Mouse (Mus musculus) neural tube, embryonic 15.5 days (tissue): ENCODE measurements around the gene Gm49358. TPM values are rescaled to one million over a fixed set of nuclear protein-coding genes. Genes with fewer than 3 reads are reported as not detected.

Source experiments
- ATAC-seq: fragments of 200-750 bp; cut with Nextera tagmentation; 2 replicates; pipeline ENCODE4 v1.8.0; 2017; ENCODE audit warnings: mild to moderate bottlenecking, moderate TSS enrichment, moderate library complexity; ENCODE audit not compliant: low FRiP score
- H3K27ac ChIP-seq: fragments of 300-500 bp; sonication (generic); replicated peaks from 2 replicates; pipeline ENCODE4 v1.5.1; 2015; ENCODE audit warnings: mild to moderate bottlenecking, inconsistent platforms
- H3K27me3 ChIP-seq: fragments of 300-500 bp; sonication (generic); replicated peaks from 2 replicates; pipeline ENCODE4 v1.6.1; 2015; ENCODE audit warnings: inconsistent platforms
- H3K36me3 ChIP-seq: fragments of 300-500 bp; sonication (generic); 2 replicates; pipeline ENCODE4 v1.6.1; 2015; ENCODE audit warnings: inconsistent platforms
- H3K4me1 ChIP-seq: fragments of 300-500 bp; sonication (generic); 2 replicates; pipeline ENCODE4 v1.6.1; 2015; ENCODE audit warnings: inconsistent platforms
- H3K4me2 ChIP-seq: fragments of 300-500 bp; sonication (generic); 2 replicates; pipeline ENCODE4 v1.6.1; 2015; ENCODE audit warnings: inconsistent platforms, mild to moderate bottlenecking, moderate library complexity
- H3K4me3 ChIP-seq: fragments of 300-500 bp; sonication (generic); replicated peaks from 2 replicates; pipeline ENCODE4 v1.5.1; 2015; ENCODE audit warnings: mild to moderate bottlenecking, inconsistent platforms
- H3K9ac ChIP-seq: fragments of 300-500 bp; sonication (generic); replicated peaks from 2 replicates; pipeline ENCODE4 v1.6.1; 2015; ENCODE audit warnings: mild to moderate bottlenecking, inconsistent platforms
- H3K9me3 ChIP-seq: fragments of 300-500 bp; sonication (generic); replicated peaks from 2 replicates; pipeline ENCODE4 v1.6.1; 2016; ENCODE audit warnings: inconsistent platforms
- WGBS: fragments of 180-500 bp; shearing (Covaris S2); methylation state at CpG from one replicate; pipeline ENCODE4 v1.1.7; 2015; ENCODE audit warnings: mixed read lengths; 5-methylcytosine and 5-hydroxymethylcytosine counted together
- polyA plus RNA-seq: library from polyadenylated mRNA; unstranded; fragments of >200 nt; fragmentation: Nextera tagmentation; extraction: Ambion mirVana; gene quantifications from 2 replicates; pipeline ENCODE4 v1.2.1, GENCODE M21; 2015

Gene Gm49358
- polyA plus RNA-seq, 1 experiment from 2014 or later = not detected

DNA sequence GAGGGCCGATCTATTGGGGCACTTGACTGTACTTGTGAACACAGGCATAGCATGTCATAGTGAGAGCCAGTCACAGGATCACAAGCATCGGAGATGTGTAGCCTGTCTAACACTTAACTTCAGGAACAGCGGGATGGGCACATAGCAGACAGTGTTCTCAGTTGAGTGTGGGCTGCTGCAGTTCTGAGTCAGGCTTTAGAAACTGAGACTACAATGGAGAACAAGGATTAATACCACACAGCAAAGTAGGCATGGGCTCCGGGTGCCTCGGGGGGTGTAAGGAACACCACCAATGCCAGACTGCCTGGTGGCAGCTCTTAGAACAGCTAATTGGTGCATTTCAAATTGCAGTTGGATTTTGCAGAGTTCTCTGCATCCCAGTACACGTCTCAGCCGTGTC is 57.2 kb downstream of the Gm49358 start:
- 91% methylated on average over 7 of the region's 7 CpGs for WGBS
- H3K27ac ChIP-seq = no peak overlapping the region
- no peak for ATAC-seq

DNA sequence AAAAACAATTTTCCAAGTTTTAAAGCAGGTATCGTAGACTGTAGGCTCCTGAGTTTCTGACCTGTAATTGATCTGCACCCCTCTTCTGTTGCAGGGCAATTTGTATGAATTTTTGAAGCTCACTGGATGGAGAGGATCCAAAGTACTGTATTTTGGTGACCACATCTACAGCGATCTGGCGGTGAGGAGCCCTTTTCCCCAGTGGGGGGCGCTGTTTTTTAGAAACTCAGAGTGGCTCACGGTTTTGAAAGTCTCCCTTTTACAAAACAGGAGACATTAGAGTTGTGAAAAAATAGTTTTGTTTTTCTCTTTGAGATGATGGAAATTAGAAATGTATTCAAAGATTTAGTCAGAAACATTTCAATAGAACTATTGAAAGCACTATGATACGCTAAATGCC is 60.3 kb downstream of the Gm49358 start:
- no peak for ATAC-seq
- H3K27me3 ChIP-seq = no peaks in the 10 kb centered on the region
- H3K4me1 ChIP-seq = peaks cover 11% of the 10 kb centered on the region
- H3K4me3 ChIP-seq = no peak overlapping the region
- no peaks in the 10 kb centered on the region for H3K9me3 ChIP-seq
- H3K9ac ChIP-seq = no peak overlapping the region
- H3K27ac ChIP-seq = no peak overlapping the region
- peaks cover 23% of the 10 kb centered on the region for H3K36me3 ChIP-seq
- H3K4me2 ChIP-seq = no peak overlapping the region
- WGBS = 85% methylated on average over 6 of the region's 6 CpGs

More for the DNA sequence above, 57.2 kb downstream of the Gm49358 start:
- Histone ChIP-seq H3K27me3 (no peaks in the 10 kb centered on the region), H3K36me3 (peaks cover 15% of the 10 kb centered on the region), H3K9me3 (no peaks in the 10 kb centered on the region), H3K4me1 (peaks cover 11% of the 10 kb centered on the region), H3K4me2 (no peak overlapping the region), H3K4me3 (no peak overlapping the region), H3K9ac (no peak overlapping the region)

DNA sequence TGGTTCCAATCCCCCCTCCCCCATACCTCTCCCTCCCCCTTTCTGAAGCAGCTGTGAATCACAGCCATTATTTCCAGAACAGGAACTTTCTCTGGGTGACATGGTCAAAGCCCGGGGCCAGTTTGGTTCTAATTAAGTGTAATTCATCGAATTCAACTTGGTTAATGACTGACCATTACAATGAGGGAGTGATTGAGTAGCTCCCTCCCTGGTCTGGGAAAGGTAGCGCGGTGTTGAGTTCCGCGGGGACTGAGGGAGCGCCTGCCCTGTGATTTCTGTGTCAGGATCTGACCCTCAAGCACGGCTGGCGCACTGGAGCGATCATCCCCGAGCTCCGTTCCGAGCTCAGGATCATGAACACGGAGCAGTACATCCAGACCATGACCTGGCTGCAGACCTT is 61.1 kb downstream of the Gm49358 start:
- Histone ChIP-seq H3K27me3 (no peaks in the 10 kb centered on the region), H3K4me1 (peaks cover 4% of the 10 kb centered on the region), H3K36me3 (peaks cover 23% of the 10 kb centered on the region), H3K9ac (no peak overlapping the region), H3K27ac (no peak overlapping the region), H3K4me2 (no peak overlapping the region), H3K4me3 (no peak overlapping the region), H3K9me3 (no peaks in the 10 kb centered on the region)
- ATAC-seq = no peak
- 58% methylated on average over 14 of the region's 14 CpGs for WGBS

DNA sequence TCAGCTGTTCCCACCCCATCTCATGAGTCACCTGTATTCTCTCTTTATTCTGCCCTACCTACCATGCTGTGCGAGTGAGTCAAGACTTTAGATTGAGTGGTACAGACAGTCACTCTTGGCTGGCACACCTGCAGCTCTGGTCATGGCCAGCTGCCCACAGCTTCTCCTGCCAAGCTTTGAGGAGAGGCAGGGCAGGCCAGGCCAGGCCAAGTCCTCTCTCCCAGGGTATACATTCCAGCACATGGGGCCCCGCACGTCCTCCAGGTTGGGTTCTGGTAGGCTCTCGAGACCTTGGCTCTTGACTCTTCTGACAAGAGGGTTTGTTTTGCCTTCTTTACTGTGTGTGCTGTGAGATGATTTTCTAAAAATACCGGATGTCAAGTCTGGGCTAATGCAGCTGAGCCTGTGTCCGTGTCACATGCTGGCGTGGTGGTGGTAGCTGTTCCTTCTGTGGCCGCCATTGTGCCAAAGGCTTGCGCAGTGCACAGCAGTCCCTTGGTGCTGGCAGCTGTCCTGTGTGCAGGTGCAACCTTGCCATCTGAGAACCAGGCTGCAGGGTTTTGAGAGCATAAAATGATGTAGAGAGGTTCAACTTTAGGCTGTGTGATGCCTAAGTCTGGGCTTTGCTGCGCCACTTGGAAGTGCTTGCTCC is 62.2 kb downstream of the Gm49358 start:
- no peaks in the 10 kb centered on the region for H3K27me3 ChIP-seq
- H3K9ac ChIP-seq = no peak overlapping the region
- ATAC-seq = no peak
- WGBS = 91% methylated on average over 10 of the region's 10 CpGs
- H3K4me3 ChIP-seq = no peak overlapping the region
- no peak overlapping the region for H3K27ac ChIP-seq
- H3K9me3 ChIP-seq = no peaks in the 10 kb centered on the region
- H3K4me1 ChIP-seq = no peaks in the 10 kb centered on the region
- peaks cover 18% of the 10 kb centered on the region for H3K36me3 ChIP-seq
- H3K4me2 ChIP-seq = no peak overlapping the region

DNA sequence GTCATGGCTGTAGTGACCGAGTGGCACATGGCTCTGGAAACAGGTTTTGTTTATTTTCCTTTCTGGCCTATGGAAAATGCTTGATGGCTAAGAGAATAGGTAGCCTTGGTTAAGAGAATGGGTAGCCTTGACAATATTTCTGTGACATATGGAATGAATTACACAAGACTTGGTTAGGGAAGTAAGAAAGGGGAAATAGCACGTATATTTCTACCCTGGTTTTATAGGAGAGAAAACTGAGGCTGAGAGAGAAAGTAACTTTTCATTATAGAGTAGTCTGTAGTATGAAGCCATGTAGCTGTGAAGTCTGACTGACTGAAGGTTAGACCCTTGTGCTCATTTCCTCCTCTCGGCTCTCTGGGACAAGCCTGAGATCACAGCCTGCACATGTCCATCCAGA is 63.2 kb downstream of the Gm49358 start:
- peaks cover 24% of the 10 kb centered on the region for H3K36me3 ChIP-seq
- no peak overlapping the region for H3K9ac ChIP-seq
- no peaks in the 10 kb centered on the region for H3K4me1 ChIP-seq
- no peaks in the 10 kb centered on the region for H3K27me3 ChIP-seq
- H3K4me3 ChIP-seq = no peak overlapping the region
- no peaks in the 10 kb centered on the region for H3K9me3 ChIP-seq
- ATAC-seq = no peak
- 87% methylated on average over 3 of the region's 3 CpGs for WGBS
- H3K27ac ChIP-seq = no peak overlapping the region
- H3K4me2 ChIP-seq = no peak overlapping the region

DNA sequence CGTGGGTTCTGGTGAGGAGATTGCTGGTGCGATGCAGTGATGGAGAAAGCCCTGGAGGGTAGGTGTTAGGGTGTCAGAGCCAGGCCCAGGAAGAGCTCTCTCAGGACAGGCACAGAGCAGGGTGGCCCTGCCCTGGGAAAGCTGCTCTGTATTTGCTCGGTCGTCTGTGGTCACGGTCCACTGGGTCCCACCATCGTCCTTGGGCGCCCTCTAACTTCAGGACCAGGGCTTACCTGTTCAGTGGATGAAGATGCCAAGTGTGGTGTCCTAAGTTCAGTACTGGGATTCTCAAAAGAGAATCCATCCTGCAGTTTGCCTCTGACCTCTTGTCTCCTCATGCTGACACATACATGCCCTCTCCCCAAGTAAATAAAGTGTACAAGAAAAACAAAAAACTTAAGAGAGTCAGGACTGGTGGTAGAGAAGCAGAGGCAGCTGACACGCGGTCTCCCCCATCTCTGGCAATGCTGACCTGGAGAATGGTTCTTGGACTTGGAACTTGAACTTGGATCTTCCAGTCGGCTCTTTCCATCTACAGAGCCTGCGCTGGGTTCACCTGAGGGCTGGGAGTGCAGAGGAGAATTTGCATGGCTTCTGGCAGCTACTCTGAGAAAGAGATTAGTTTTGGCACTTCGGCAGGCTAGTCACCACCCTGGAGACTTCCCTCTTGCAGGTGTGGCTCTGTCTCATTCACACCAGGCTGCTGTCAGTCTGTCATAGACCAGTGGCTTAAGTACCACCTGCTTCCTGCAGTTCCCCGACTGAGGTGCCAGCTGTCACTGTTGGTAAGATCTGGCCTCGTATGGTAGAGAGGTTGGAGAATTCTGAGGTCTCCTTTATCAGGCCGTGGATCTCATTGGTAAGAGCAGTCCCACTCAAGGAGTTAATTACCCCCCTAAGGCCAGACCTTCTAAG is 64.7 kb downstream of the Gm49358 start:
- Histone ChIP-seq H3K9me3 (no peaks in the 10 kb centered on the region), H3K36me3 (peaks cover 25% of the 10 kb centered on the region), H3K4me3 (no peak overlapping the region), H3K27ac (no peak overlapping the region), H3K9ac (no peak overlapping the region), H3K4me1 (no peaks in the 10 kb centered on the region), H3K4me2 (no peak overlapping the region), H3K27me3 (no peaks in the 10 kb centered on the region)
- whole genome bisulfite sequencing = 87% methylated on average over 15 of the region's 15 CpGs
- ATAC-seq = no peak

DNA sequence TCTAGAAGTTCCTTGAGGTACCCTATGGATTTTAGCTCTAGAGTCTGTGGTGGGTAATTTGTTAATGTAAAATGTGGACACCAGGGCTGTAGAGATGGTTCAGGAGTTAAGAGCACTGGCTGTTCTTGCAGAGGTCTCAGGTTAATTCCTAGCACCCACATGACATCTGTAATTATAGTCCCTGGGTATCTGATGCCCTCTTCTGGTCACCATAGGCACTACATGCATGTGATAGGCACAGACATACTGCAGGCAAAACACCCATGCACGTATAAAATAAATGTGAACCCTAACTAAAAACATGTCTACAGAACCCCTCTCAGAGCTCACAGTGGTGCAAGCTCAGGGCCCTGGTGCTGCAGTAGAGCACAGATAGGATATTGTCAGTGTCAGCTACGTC is 65.7 kb downstream of the Gm49358 start:
- Histone ChIP-seq H3K4me2 (no peak overlapping the region), H3K4me1 (no peaks in the 10 kb centered on the region), H3K36me3 (peaks cover 30% of the 10 kb centered on the region), H3K27me3 (no peaks in the 10 kb centered on the region), H3K27ac (no peak overlapping the region), H3K4me3 (no peak overlapping the region), H3K9ac (no peak overlapping the region), H3K9me3 (no peaks in the 10 kb centered on the region)
- WGBS = 90% methylated on average over 2 of the region's 2 CpGs
- no peak for ATAC-seq

DNA sequence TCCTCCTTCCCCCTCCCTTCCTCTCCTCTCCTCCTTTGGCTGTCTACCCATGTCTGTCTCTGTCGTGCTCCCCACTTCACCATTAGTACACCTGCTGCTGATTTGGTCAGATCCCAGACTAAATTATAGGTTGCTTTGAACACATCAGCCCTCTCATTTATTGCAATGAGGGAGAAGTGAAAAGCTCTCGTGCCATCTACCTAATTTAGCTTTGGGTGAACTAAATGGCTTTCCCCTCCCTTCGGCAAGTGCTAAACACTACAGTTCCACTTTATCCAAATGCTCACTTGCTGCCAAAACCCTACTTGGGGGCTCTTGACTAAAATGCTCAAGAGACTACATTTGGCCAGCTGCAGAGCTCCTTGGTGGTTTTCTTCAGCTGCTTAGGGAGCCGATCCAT is 73.0 kb downstream of the Gm49358 start:
- Histone ChIP-seq H3K4me3 (no peak overlapping the region), H3K9me3 (no peaks in the 10 kb centered on the region), H3K27me3 (no peaks in the 10 kb centered on the region), H3K4me1 (no peaks in the 10 kb centered on the region), H3K27ac (no peak overlapping the region), H3K36me3 (peaks cover 21% of the 10 kb centered on the region), H3K9ac (no peak overlapping the region), H3K4me2 (no peak overlapping the region)
- no peak for ATAC-seq
- 73% methylated on average over 4 of the region's 4 CpGs for WGBS

DNA sequence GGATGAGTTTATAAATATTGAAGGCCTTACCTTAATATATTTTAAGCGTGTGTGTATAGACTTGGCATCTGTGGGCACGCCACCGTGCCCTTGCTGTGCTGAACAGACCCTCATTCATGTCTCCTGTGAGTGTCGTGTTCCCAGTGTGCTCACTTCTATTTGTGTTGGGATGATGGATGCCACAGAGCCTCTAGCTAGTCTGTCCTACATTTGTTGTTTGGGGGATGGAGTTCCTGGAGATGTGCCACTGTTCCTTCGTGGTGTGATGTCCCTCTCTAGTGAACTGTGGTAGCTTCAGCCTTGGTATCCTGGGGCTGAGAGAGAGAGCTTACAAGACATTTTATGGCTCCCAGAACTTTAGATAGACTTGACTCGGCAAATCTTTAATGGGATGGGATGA is 75.1 kb downstream of the Gm49358 start:
- no peak overlapping the region for H3K4me2 ChIP-seq
- H3K4me1 ChIP-seq = no peaks in the 10 kb centered on the region
- no peak overlapping the region for H3K9ac ChIP-seq
- no peaks in the 10 kb centered on the region for H3K9me3 ChIP-seq
- no peak for ATAC-seq
- H3K27me3 ChIP-seq = no peaks in the 10 kb centered on the region
- 82% methylated on average over 6 of the region's 6 CpGs for WGBS
- peaks cover 16% of the 10 kb centered on the region for H3K36me3 ChIP-seq
- no peak overlapping the region for H3K27ac ChIP-seq
- H3K4me3 ChIP-seq = no peak overlapping the region

DNA sequence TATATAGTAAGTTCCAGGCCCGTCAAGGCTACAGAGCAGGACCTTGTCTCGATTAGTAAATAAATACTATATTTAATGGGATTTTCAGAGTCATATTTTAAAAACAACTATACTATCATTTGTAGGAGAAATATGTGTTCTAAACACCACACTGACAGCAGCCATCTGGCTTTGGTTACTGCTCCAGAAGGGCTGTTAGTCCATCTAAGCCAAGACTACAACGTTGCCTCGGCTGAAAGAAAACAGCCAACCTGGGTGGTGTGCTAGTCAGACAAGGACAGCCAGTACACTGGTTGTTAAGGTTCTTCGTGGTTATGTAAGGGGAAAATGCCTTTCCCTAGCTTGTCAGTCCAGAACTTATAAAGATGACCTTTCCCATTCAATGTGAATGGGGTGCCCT is 78.9 kb downstream of the Gm49358 start:
- no peak overlapping the region for H3K4me3 ChIP-seq
- no peak overlapping the region for H3K4me2 ChIP-seq
- no peaks in the 10 kb centered on the region for H3K36me3 ChIP-seq
- H3K9ac ChIP-seq = no peak overlapping the region
- H3K9me3 ChIP-seq = no peaks in the 10 kb centered on the region
- no peaks in the 10 kb centered on the region for H3K27me3 ChIP-seq
- ATAC-seq = no peak
- 85% methylated on average over 5 of the region's 5 CpGs for WGBS
- H3K4me1 ChIP-seq = no peaks in the 10 kb centered on the region
- H3K27ac ChIP-seq = no peak overlapping the region

DNA sequence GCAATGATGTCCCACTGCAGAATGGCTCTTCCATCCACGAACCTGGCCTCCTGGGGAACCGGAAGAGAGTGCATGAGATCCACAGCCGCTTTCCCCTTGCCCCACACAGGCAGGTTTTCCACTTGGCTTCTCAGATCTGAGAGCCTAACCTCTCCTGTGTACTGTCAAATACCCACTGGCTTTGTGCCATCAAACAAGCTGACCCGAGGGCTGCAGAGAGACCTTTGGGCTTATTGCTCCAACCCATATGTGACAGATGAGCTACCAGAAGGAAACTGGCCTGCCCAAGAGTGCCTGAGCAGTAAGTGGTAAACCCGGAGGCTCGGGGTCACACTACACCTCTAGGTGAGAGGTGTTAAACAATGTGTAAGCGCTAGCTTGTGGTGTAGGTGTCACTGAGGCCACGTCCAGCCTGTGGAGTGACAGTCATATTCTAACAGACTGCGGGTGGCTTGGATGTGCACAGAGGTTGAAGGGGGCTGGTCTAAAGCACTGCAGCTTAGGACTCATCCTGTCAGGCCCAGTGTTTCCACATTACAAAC is 83.2 kb downstream of the Gm49358 start:
- ATAC-seq = no peak
- 85% methylated on average over 9 of the region's 9 CpGs for WGBS

DNA sequence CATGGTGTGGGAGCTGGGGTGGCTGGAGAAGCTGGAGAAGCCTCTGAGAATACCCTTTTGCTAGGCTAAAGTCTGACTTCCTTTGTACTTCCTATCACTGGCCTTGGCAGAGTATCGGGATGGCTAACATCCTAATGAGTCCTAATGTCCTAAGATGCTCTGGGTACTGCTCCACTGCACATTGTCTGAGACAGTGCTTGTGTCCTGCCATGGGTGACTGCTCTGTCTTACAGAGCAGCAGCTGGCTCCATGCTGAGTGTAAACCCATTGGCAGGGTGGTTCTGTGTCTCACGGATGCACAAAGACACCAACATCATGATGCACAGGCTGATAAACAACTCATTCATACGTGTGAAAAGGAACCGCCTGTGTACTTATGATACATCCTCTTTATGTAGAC is 85.3 kb downstream of the Gm49358 start:
- H3K9me3 ChIP-seq = no peaks in the 10 kb centered on the region
- no peaks in the 10 kb centered on the region for H3K36me3 ChIP-seq
- H3K4me1 ChIP-seq = no peaks in the 10 kb centered on the region
- no peak overlapping the region for H3K9ac ChIP-seq
- peaks cover 3% of the 10 kb centered on the region; the same call in 1 of the 2 replicates for H3K27me3 ChIP-seq
- 91% methylated on average over 4 of the region's 4 CpGs for WGBS
- H3K27ac ChIP-seq = no peak overlapping the region
- no peak overlapping the region for H3K4me3 ChIP-seq
- ATAC-seq = no peak
- H3K4me2 ChIP-seq = no peak overlapping the region

More for the DNA sequence above, 83.2 kb downstream of the Gm49358 start:
- no peak overlapping the region for H3K27ac ChIP-seq
- H3K9ac ChIP-seq = no peak overlapping the region
- H3K4me1 ChIP-seq = no peaks in the 10 kb centered on the region
- no peaks in the 10 kb centered on the region for H3K9me3 ChIP-seq
- H3K36me3 ChIP-seq = no peaks in the 10 kb centered on the region
- H3K27me3 ChIP-seq = peaks cover 3% of the 10 kb centered on the region; the same call in 1 of the 2 replicates
- no peak overlapping the region for H3K4me3 ChIP-seq
- no peak overlapping the region for H3K4me2 ChIP-seq
